Mouse (Mus musculus): ENCODE results near the gene Grm8.

The Grm8 gene

DNA sequence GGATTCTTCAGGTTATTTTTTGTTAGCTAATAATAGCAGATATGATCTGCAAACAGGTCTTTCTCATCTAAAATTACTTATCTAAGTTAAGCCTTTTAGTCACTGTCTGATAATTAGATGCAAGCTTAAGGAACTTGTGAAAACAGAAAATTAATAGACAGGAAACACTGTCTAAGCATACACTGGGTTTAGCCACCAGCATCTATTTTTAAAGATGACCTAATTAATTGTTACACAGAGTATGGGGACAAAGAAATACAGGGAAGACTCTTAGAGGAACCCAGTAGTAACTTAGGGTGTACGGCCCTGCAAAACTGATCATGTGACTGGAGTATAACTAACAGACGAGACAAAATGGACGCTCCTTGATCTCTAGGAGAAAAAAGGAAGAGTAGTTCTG lies 92.6 kb downstream of the Grm8 start:
- no peak for DNase-seq (ENCODE audit: low read depth, low spot score)

DNA sequence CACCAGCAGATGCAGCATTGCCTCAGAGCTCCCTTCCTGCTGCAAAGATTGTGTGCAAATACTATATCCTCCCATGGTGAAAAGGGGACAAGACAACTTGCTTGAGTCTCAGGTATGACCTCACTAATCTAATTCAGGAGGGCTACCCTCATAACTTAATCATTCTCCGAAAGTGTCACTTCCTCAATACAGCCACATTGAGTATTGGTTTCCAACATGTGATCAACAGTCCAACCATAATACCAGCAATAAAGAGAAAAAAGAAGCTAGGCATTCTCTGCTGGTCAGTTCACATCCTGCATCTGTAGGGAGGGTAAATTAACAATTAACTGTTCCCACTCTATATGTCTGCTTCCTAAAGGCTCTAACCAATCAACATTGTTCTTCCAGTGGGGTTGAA lies 94.2 kb downstream of the Grm8 start:
- no peak for DNase-seq (ENCODE audit: low read depth, low spot score)

DNA sequence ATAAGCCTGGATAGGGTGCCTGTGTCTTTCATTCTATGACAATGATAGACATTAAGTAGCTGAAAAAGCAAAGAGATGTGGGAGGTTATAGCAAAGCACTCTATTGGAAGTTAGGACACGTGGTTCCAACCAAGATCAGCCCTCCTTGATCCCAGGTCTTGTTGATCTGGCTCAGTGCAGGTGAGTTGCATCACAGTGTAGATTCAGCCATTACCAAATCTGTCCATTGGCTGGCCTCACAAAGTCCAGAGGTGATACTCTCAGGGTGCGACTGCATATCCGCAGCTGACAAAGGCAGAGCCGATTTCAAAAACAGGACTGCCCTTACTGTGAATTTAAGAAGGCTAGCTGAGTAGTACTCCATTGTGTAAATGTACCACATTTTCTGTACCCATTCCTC lies 103.0 kb downstream of the Grm8 start:
- DNase-seq (ENCODE audit: low read depth, low spot score): no peak

DNA sequence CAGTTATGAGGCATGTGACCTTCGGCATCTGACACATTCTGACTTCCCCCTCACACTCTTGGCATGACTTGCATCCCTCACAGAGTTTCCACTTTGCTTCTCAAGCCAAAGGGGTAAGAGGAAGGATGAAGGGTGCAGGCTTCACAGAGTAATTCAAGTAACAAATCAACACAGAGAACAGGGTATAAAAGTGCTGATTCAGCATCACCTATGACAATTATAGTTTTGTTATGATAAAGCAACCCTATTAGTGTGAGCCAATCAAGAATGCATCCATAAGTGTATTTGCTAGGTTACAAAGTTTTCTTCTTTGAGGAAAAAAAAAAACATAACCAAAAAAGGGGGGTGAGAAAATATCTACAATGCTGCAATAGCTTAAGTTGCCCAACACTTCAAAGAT lies 117.3 kb downstream of the Grm8 start:
- no peak for DNase-seq (ENCODE audit: low read depth, low spot score)

DNA sequence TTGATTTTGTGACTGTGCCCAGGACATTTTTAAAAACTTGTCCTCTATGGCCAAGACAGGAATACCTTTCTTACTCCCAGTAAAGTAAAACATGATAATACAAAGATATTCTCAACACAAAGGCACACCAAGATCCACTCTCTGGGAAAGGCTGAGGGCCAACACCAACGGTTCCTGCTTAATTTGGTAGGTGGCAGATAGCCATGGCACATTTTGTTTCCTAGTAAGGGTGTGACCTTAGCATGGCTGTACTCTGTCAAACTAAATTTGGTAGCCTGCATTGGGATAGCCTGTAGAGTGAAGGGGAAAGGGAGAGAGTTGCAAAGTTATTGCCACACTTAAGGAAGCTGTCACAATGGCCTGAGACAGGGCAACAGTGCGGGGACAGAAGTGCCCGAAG lies 128.0 kb downstream of the Grm8 start:
- DNase-seq (ENCODE audit: low read depth, low spot score): no peak

DNA sequence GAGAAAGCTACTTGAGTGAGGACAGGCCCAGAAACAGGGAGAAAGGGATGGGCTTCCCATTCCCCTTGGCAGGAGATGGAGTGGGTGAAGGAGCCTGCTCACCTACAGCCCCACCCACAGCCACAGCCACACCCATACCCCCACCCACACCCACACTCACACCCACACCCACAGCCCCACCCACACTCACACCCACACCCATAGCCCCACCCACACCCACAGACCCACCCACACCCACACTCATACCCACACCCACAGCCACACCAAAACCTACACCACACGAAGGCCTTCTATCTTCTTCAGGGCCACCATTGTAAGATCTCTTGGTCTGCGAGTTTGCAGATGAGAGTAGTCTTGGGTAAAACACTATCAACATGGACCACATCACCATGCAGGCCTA lies 137.7 kb downstream of the Grm8 start:
- no peak for DNase-seq (ENCODE audit: low read depth, low spot score)

DNA sequence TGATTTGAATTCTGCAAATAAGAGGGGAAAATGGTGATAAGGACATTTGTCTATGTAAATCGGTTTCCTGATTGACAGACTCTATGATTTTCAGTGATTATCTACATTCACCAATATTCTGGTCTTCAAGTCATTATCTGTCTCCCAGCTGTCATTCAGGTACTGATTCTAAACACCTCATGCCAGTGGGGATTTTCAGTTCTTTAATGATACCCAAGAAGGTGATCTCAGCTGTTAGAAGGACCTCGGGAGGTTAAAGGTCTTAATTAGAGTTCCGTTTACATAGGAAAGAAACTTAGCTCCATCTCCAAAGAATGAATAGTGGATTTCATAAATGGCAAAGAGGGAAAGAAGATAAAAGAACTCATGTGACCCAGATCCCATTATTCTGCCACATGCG lies 143.7 kb downstream of the Grm8 start:
- DNase-seq (ENCODE audit: low read depth, low spot score): no peak

DNA sequence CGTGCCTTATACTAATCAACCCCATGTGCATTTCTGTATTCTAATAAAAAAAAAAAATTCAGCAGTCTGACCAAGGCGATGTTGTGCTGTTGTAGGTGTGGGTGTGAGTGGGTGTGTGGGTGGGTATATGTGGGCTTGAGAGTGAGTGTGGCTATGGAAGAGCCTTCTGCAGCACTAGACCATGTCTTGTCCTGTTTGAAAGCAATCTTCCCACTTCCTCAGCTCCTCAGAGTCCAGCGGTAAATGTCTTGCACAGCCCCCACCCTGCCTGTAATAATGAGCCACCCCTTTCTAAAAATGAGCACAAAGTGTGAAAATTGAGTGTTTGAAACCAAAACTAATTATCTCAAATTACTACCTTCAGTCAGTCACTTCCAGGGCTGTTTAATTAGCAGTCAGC lies 152.4 kb downstream of the Grm8 start:
- no peak for DNase-seq (ENCODE audit: low read depth, low spot score)

DNA sequence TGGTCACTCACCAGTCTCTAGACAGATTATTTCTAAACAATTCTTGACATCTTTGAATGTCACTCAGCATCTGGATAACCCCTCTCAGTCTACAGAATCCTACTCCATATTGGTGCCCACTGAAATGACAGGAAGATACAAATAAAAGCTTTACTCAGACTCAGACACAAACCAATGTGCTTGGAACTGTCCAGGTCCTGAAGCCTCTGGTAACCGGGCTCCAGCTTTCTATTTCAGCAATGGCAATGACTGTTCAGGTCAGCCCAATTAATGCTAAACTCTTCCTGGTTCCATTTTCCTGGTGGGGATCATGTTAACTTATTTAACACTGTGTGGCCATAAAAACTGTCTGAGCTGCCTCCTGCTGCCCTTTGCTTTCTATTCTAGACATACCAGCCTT lies 153.0 kb downstream of the Grm8 start:
- DNase-seq (ENCODE audit: low read depth, low spot score): no peak

DNA sequence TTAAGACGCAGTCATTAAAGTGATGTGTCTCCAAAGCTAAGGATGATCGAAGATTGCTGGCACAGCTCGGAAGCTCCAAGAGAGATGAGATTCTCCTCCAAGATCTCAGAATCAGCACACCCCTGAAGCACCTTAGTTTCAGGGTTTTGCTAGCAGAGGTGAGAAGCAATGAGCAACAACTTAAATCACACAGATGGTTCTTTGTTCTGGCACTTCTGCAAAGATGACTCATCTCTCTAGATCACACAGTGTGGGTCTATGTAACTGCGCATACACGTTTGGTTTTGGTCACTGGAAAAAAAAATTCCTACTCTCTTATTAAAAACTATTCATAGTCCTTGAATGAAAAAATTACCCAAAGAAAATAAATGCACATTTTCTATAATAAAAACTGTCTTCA lies 157.6 kb downstream of the Grm8 start:
- DNase-seq (ENCODE audit: low read depth, low spot score): no peak

DNA sequence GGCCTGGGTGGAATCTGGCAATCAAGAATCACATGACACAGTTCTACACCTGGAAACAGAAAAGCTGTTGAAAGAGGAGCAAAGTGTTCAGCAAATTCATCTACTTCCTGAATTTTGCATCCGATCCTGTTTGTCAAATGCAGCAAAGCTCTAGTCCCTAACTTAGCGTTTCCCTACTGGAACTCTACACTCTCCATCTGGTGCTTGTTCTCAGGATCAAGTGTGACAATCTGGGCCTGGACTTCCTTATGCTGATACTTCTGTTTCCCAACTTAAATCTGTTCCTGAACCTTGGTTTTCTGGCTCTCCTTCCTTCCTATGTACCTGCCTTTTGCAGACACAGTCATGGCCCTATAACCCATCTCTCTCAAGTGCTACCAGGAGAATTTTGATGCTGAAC lies 166.1 kb downstream of the Grm8 start:
- DNase-seq (ENCODE audit: low read depth, low spot score): no peak

DNA sequence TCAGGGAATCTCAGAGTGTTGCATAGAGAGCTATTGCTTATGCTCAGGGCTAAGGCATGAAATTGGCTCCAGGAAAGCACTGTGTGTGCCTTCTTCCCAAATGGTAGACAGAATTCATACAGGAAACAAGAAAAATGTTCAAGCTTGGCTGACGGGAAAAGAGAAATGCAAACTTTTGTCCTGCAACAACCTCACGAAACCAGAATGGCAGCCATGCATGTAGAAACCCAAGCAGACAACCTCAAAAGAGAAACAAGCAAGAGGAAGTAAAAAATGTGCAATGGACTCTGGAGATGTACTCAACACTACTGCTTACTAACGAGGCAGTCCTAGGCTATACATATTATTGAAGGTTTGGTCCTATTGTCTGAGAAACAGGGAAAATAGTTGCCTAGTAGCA lies 167.9 kb downstream of the Grm8 start:
- DNase-seq (ENCODE audit: low read depth, low spot score): no peak

DNA sequence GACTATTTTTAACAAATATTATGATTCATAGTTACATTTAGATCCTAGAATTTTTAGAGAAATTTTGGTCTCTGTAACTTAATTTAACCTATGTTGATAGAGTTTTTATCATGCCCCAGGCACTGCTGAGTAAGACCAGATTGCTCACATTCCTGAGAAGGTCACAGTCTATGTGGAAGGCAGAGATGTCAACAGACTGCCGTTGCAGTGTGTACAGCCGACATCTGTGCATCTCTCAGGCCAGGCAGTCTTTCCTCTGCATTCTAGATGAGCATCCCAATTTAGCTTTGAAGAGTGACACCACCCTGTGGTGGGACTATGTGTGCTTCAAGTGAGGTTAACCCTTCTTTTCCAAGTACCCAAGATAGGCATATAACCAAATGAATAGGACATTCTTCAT lies 169.7 kb downstream of the Grm8 start:
- no peak for DNase-seq (ENCODE audit: low read depth, low spot score)

DNA sequence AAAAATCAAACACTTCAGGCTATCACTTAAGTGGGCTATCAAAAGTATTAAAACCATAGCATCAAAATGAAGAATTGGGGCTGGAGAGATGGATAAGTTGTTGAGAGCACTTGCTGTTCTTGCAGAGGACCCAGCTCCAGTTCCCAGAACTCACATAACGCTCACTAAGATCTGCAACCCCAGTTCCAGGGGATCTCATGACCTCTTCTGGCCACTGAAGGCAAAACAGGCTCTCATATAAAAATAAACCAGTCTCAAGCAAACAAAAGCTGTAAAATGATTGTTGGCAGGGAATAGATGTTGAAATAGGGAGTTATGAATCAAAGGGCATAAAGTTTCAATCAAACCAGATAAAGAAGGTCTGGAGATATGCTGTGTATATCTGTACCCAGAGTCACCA lies 171.1 kb downstream of the Grm8 start:
- DNase-seq (ENCODE audit: low read depth, low spot score): no peak

DNA sequence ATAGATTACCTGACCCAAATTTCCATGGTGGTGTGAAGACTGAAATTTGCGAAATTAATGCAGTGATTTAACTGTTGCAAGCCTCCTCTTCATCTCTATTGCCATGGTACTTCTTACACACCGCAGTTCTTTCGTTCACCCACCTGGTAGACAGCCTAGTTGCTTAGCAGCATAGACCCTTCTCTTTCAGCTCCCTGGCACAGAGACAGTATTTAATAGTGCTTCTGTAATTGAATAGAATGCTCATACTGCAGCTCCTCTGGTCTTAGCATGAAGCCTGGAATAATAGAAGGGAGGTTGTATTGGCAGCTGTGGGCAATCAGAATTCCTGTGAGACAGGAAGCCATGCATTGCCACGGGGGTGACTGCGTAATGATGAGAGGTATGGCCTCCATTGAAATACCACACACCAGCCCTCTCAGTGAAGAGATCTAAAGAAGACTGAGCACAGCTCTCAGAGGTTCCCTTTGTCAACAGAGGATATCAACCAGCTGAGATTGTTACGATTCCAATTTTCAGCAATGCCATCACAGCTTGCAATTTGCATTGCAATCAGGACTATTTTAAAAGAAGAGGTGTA lies 178.6 kb downstream of the Grm8 start:
- DNase-seq (ENCODE audit: low read depth, low spot score): no peak

DNA sequence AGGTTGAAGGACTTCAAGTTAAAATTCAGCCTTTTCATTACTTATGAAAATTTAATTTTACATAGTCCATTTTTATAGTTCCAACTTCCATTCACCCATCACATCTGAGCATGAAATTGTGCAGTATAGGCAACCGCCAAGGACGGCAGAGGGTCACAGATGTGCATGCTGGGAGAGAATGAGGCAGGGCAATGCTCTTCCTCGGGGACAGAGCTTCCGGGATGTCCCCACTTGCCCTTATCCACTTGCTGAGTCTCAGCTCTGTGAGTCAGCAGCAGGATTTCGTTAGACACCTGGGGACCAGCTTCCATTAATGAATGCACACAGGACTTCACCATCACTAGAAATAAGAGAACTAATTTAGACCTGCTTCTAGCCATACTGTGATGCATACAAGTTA lies 183.5 kb downstream of the Grm8 start:
- no peak for DNase-seq (ENCODE audit: low read depth, low spot score)

DNA sequence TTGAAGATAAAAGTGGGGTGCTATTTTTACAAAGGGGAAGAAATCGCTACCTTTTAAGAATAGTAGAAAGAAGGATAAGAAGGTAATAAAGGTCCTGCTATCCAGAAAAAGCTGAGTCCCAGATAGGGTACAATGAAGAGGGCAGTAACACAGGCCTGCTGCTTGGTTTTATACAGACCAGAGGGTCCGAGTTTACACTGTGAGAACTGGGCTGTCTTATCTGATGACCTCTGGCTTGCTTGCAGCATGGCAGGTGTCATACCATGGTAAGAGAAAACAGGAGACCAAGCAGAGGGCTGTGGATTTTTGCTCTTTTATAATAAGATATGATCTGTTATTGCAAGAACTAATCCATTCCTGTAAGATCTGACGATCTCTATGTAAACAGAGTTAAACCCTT lies 206.9 kb downstream of the Grm8 start:
- DNase-seq (ENCODE audit: low read depth, low spot score): no peak

DNA sequence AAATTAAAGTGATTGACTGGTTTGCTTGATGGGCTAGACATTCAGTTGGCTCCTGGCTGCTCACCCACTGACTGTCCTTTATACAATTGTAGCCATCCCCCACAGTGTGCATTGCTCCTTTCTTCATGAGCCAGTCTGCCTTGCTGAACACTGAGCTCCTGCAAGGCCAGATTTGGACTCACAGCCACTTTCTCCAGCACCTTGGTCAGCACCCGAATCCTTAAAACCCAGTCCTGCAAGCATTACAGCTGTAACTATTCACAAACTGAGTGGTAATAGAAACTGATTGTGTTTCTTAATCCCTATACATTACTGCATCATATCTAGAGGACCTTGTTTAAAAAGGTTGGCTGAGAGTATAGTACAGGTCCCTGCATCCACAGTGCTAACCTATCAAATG lies 221.7 kb downstream of the Grm8 start:
- DNase-seq (ENCODE audit: low read depth, low spot score): no peak

DNA sequence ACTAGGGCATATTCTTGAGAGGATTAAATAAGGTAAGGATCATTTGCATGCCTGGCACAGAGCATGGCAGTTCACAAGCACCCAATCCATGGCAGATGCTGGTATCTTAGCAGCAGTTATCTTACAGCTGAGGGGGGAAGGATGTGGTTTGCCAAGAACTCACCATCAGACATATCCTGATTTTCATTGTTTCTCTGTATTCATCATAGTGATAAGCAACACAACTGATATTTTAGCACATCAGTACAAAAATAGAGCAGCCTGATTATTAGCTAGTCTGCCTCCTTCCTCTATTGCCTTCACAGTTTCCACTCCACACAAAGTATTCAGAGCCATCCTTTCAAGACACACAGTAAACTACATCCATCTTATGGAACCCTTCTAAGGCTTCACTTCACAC lies 230.6 kb downstream of the Grm8 start:
- no peak for DNase-seq (ENCODE audit: low read depth, low spot score)

DNA sequence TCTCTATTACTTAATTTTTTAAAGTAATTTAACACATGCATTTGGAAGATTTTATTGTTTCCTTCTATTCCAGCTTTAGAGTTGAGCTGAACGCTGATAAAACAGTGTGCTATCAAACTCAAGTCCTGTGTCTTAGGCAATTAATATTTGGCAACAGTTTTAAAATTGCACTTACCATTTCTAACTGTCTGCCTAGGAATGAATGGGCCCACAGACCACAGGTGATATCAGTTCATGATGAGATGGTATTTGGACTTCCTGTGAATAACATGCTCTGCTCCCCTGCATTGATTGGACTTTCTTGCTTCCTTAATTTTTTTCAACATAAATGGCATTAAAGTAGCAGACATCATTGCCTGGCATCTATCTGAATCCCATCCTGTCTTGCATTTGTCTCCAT lies 232.8 kb downstream of the Grm8 start:
- DNase-seq (ENCODE audit: low read depth, low spot score): no peak

DNA sequence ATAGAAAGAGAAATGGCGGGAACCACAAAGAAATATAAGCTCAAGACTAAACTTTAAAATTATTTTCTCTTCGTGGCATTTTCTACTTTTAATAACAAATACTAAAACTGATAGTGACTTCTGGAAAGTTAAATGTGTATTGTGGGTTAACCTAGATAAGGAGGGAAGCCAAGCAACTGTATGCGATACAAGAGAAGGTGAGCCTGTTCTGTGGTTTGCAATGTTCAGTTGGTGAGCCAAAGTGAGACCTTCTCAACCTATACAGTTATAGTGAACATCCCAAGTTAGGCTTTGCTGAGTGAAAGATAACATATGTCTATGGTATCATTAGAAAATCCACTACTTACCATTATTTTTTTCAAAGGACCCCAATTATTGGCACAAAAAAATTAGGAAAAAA lies 233.6 kb downstream of the Grm8 start:
- DNase-seq (ENCODE audit: low read depth, low spot score): no peak

DNA sequence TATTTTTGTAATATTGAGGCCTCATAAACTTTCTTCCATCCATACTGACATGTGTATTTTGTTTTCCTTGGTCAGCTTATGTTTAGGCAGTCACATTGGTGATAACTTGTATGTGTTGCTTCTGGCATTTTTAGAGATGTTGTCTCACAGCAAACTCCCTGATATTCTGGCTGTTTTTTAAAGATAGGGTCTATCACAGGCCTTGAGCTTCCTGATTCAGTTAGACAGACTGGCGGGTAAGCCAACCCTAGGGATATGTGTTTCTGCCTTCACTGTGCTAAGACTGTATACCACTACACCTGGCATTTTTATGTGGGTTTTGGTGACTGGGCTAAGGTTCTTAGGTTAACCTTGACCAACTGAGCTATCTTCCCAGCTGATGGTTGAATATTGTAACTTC lies 239.8 kb downstream of the Grm8 start:
- no peak for DNase-seq (ENCODE audit: low read depth, low spot score)

DNA sequence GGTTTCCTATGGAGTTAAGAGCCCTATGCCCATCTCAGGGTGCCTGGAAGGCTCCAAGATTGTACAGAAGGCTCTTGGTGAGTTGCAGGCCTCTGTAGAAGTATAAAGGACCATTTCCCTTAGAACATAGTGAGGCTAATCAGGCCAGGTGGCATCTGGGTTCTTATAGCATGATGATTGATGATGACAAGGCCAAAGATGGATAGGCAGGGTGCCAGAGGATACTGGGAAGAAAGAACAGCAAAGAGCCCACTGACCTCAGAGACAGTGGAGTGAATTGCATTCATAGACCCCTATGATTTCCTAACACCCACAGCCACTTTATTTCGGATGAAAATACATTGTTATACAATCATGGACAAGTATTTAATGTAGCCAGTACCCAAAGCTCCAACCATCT lies 242.1 kb downstream of the Grm8 start:
- no peak for DNase-seq (ENCODE audit: low read depth, low spot score)

DNA sequence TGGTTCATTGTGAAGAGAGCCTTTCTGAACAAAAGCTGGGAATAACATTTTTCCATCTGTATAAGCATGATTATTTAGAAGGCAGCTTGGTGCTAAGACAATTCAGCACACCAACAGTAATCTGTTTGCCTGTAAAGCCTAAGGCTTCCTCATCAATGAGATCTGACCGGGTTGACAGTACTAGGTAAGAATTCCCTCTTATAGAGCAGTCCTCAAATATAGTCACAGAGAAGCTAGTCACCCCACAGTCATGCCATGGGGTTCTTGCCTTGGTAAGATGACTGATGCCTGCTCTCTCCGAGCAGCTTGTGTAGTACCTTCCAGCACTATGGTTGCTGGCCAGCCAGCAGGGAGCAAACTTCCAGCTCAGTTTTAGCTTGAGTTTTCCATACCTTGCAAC lies 246.6 kb downstream of the Grm8 start:
- no peak for DNase-seq (ENCODE audit: low read depth, low spot score)

DNA sequence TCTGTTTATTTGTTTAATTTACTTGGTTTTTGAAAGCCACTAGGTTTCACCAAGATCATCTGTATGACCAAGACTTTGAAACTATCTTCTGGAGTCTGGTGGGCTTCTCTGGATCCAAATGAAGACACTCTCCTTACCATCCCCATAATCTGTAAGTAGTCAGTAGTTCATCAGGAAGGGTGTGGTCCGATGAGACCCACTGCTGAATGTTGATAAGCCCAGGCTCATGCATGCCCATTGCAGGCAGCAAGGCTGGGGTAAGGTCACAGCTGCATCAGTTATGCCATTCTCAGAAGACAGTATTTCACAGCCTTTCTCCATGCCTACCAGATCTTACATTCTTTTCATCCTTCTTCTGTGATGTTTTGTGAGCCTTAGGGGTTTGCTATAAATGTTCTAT lies 247.1 kb downstream of the Grm8 start:
- no peak for DNase-seq (ENCODE audit: low read depth, low spot score)

Measured in skeletal muscle tissue, adult 2 months (tissue).